Mouse (Mus musculus): ENCODE results near the gene Kcnj10. TPM values are rescaled to one million over a fixed set of nuclear protein-coding genes. Genes with fewer than 3 reads are reported as not detected.

The Kcnj10 gene
- polyA plus RNA-seq, 1 experiment from 2014 or later: 2.1 TPM

GRCm38 (mm10) chr1:172352001-172352400 is 11.0 kb downstream of the Kcnj10 start:
- Histone ChIP-seq H3K36me3 (ENCODE audit: control insufficient read depth, insufficient read depth) (no peaks in the 10 kb centered on the region), H3K9ac (replicated peaks; ENCODE audit: low read depth, low read length) (no peak overlapping the region), H3K4me2 (ENCODE audit: low read length) (no peak overlapping the region), H3K27me3 (replicated peaks; ENCODE audit: control insufficient read depth, insufficient read depth, low read length) (no peaks in the 10 kb centered on the region), H3K4me1 (replicated peaks; ENCODE audit: control insufficient read depth, insufficient read depth, low read length) (peaks cover 21% of the 10 kb centered on the region), H3K27ac (ENCODE audit: low read length) (no peak overlapping the region), H3K9me3 (ENCODE audit: control insufficient read depth, low read length) (no peaks in the 10 kb centered on the region), H3K4me3 (replicated peaks; ENCODE audit: low read length) (no peak overlapping the region)
- 79% methylated on average over 6 of the region's 6 CpGs for WGBS
- no peak for ATAC-seq

- Histone ChIP-seq H3K9ac (replicated peaks; ENCODE audit: low read depth, low read length) (no peak overlapping the region), H3K9me3 (ENCODE audit: control insufficient read depth, low read length) (no peaks in the 10 kb centered on the region), H3K27ac (ENCODE audit: low read length) (no peak overlapping the region), H3K4me1 (replicated peaks; ENCODE audit: control insufficient read depth, insufficient read depth, low read length) (peaks cover 24% of the 10 kb centered on the region), H3K36me3 (ENCODE audit: control insufficient read depth, insufficient read depth) (no peaks in the 10 kb centered on the region), H3K4me2 (ENCODE audit: low read length) (no peak overlapping the region), H3K27me3 (replicated peaks; ENCODE audit: control insufficient read depth, insufficient read depth, low read length) (no peaks in the 10 kb centered on the region), H3K4me3 (replicated peaks; ENCODE audit: low read length) (no peak overlapping the region)
- 87% methylated on average over 3 of the region's 3 CpGs for WGBS
- no peak for ATAC-seq
Observed at GRCm38 (mm10) chr1:172352453-172352852, 11.4 kb downstream of the Kcnj10 start.

- H3K4me2 ChIP-seq (ENCODE audit: low read length): no peak overlapping the region
- peak; percentile 30; the same call in 1 of the 2 replicates for ATAC-seq
- no peak overlapping the region for H3K4me3 ChIP-seq (replicated peaks; ENCODE audit: low read length)
- no peaks in the 10 kb centered on the region for H3K9me3 ChIP-seq (ENCODE audit: control insufficient read depth, low read length)
- H3K27ac ChIP-seq (ENCODE audit: low read length): peak overlapping the region; percentile 22; the same call in 1 of the 2 replicates
- H3K36me3 ChIP-seq (ENCODE audit: control insufficient read depth, insufficient read depth): no peaks in the 10 kb centered on the region
- 16% methylated on average over 3 of the region's 3 CpGs for WGBS
- no peak overlapping the region for H3K9ac ChIP-seq (replicated peaks; ENCODE audit: low read depth, low read length)
- no peaks in the 10 kb centered on the region for H3K27me3 ChIP-seq (replicated peaks; ENCODE audit: control insufficient read depth, insufficient read depth, low read length)
- peaks cover 15% of the 10 kb centered on the region for H3K4me1 ChIP-seq (replicated peaks; ENCODE audit: control insufficient read depth, insufficient read depth, low read length)
Observed at GRCm38 (mm10) chr1:172355336-172355735, 14.3 kb downstream of the Kcnj10 start.

GRCm38 (mm10) chr1:172357550-172357949 is 16.5 kb downstream of the Kcnj10 start:
- no peaks in the 10 kb centered on the region for H3K27me3 ChIP-seq (replicated peaks; ENCODE audit: control insufficient read depth, insufficient read depth, low read length)
- ATAC-seq: peak; percentile 60
- no peak overlapping the region for H3K27ac ChIP-seq (ENCODE audit: low read length)
- H3K9ac ChIP-seq (replicated peaks; ENCODE audit: low read depth, low read length): no peak overlapping the region
- 0% methylated on average over 1 of the region's 1 CpGs for WGBS
- H3K9me3 ChIP-seq (ENCODE audit: control insufficient read depth, low read length): no peaks in the 10 kb centered on the region
- H3K4me2 ChIP-seq (ENCODE audit: low read length): no peak overlapping the region
- H3K4me3 ChIP-seq (replicated peaks; ENCODE audit: low read length): no peak overlapping the region
- H3K4me1 ChIP-seq (replicated peaks; ENCODE audit: control insufficient read depth, insufficient read depth, low read length): peaks cover 12% of the 10 kb centered on the region
- no peaks in the 10 kb centered on the region for H3K36me3 ChIP-seq (ENCODE audit: control insufficient read depth, insufficient read depth)

GRCm38 (mm10) chr1:172358341-172358740 is 17.3 kb downstream of the Kcnj10 start:
- Histone ChIP-seq H3K4me3 (replicated peaks; ENCODE audit: low read length) (no peak overlapping the region), H3K36me3 (ENCODE audit: control insufficient read depth, insufficient read depth) (no peaks in the 10 kb centered on the region), H3K4me1 (replicated peaks; ENCODE audit: control insufficient read depth, insufficient read depth, low read length) (peaks cover 12% of the 10 kb centered on the region), H3K27ac (ENCODE audit: low read length) (no peak overlapping the region), H3K9ac (replicated peaks; ENCODE audit: low read depth, low read length) (no peak overlapping the region), H3K4me2 (ENCODE audit: low read length) (no peak overlapping the region), H3K27me3 (replicated peaks; ENCODE audit: control insufficient read depth, insufficient read depth, low read length) (no peaks in the 10 kb centered on the region), H3K9me3 (ENCODE audit: control insufficient read depth, low read length) (no peaks in the 10 kb centered on the region)
- no peak for ATAC-seq
- WGBS: 76% methylated on average over 10 of the region's 10 CpGs

- WGBS: 11% methylated on average over 6 of the region's 6 CpGs
- Histone ChIP-seq H3K4me1 (replicated peaks; ENCODE audit: control insufficient read depth, insufficient read depth, low read length) (0 out of 2 replicates have a peak, but pooled peaks cover 8% of the 10 kb centered on the region), H3K27me3 (replicated peaks; ENCODE audit: control insufficient read depth, insufficient read depth, low read length) (no peaks in the 10 kb centered on the region), H3K27ac (ENCODE audit: low read length) (no peak overlapping the region), H3K9me3 (ENCODE audit: control insufficient read depth, low read length) (no peaks in the 10 kb centered on the region), H3K36me3 (ENCODE audit: control insufficient read depth, insufficient read depth) (no peaks in the 10 kb centered on the region), H3K4me2 (ENCODE audit: low read length) (no peak overlapping the region), H3K9ac (replicated peaks; ENCODE audit: low read depth, low read length) (no peak overlapping the region), H3K4me3 (replicated peaks; ENCODE audit: low read length) (no peak overlapping the region)
- peak; percentile 58 for ATAC-seq
Observed at GRCm38 (mm10) chr1:172364684-172365083, 23.7 kb downstream of the Kcnj10 start.

- no peak overlapping the region for H3K9ac ChIP-seq (replicated peaks; ENCODE audit: low read depth, low read length)
- H3K9me3 ChIP-seq (ENCODE audit: control insufficient read depth, low read length): no peaks in the 10 kb centered on the region
- 33% methylated on average over 23 of the region's 23 CpGs for WGBS
- no peaks in the 10 kb centered on the region for H3K36me3 ChIP-seq (ENCODE audit: control insufficient read depth, insufficient read depth)
- H3K4me3 ChIP-seq (replicated peaks; ENCODE audit: low read length): no peak overlapping the region
- ATAC-seq: peak; percentile 32; the same call in 1 of the 2 replicates
- H3K4me2 ChIP-seq (ENCODE audit: low read length): peak overlapping the region; percentile 25; the same call in 1 of the 2 replicates
- H3K27ac ChIP-seq (ENCODE audit: low read length): no peak overlapping the region
- H3K4me1 ChIP-seq (replicated peaks; ENCODE audit: control insufficient read depth, insufficient read depth, low read length): 0 out of 2 replicates have a peak, but pooled peaks cover 8% of the 10 kb centered on the region
- no peaks in the 10 kb centered on the region for H3K27me3 ChIP-seq (replicated peaks; ENCODE audit: control insufficient read depth, insufficient read depth, low read length)
Observed at GRCm38 (mm10) chr1:172368768-172369418, 27.9 kb downstream of the Kcnj10 start.

- no peaks in the 10 kb centered on the region for H3K36me3 ChIP-seq (ENCODE audit: control insufficient read depth, insufficient read depth)
- no peaks in the 10 kb centered on the region for H3K27me3 ChIP-seq (replicated peaks; ENCODE audit: control insufficient read depth, insufficient read depth, low read length)
- H3K4me2 ChIP-seq (ENCODE audit: low read length): peak within 1 kb of the TSS; percentile 99
- peak within 1 kb of the TSS; percentile 97 for H3K4me3 ChIP-seq (replicated peaks; ENCODE audit: low read length)
- H3K9ac ChIP-seq (replicated peaks; ENCODE audit: low read depth, low read length): peak within 1 kb of the TSS; percentile 95
- H3K9me3 ChIP-seq (ENCODE audit: control insufficient read depth, low read length): no peaks in the 10 kb centered on the region
- WGBS: under 1% methylated on average over 38 of the region's 39 CpGs
- H3K4me1 ChIP-seq (replicated peaks; ENCODE audit: control insufficient read depth, insufficient read depth, low read length): peaks cover 26% of the 10 kb centered on the region
- peak; percentile 100 for ATAC-seq
- peak within 1 kb of the TSS; percentile 75 for H3K27ac ChIP-seq (ENCODE audit: low read length)
Observed at GRCm38 (mm10) chr1:172376198-172376667, 35.2 kb downstream of the Kcnj10 start, which contains the start of gene Pigm. Pigm (plus strand) TSS chr1:172376546.

- H3K36me3 ChIP-seq (ENCODE audit: control insufficient read depth, insufficient read depth): no peaks in the 10 kb centered on the region
- WGBS: 3% methylated on average over 62 of the region's 62 CpGs
- peak overlapping the region; percentile 56; the same call in 1 of the 2 replicates for H3K27ac ChIP-seq (ENCODE audit: low read length)
- peak overlapping the region; percentile 97 for H3K4me3 ChIP-seq (replicated peaks; ENCODE audit: low read length)
- peak overlapping the region; percentile 99 for H3K4me2 ChIP-seq (ENCODE audit: low read length)
- no peaks in the 10 kb centered on the region for H3K9me3 ChIP-seq (ENCODE audit: control insufficient read depth, low read length)
- H3K9ac ChIP-seq (replicated peaks; ENCODE audit: low read depth, low read length): peak overlapping the region; percentile 95
- H3K27me3 ChIP-seq (replicated peaks; ENCODE audit: control insufficient read depth, insufficient read depth, low read length): no peaks in the 10 kb centered on the region
- ATAC-seq: no peak
- peaks cover 26% of the 10 kb centered on the region for H3K4me1 ChIP-seq (replicated peaks; ENCODE audit: control insufficient read depth, insufficient read depth, low read length)
Observed at GRCm38 (mm10) chr1:172376758-172377458, 35.9 kb downstream of the Kcnj10 start.
